Mouse (Mus musculus): ENCODE data around the gene Ulk4.
A peak's percentile ranks its signal among the peaks of the same experiment; 100 is the strongest.
"Not testable (repeated sequence)": the region's sequence is repeated elsewhere in the genome, so short reads cannot be mapped to it uniquely, and the experiment has no call there.

The Ulk4 gene

GRCm38 (mm10) chr9:121250854-121251253 lies 26.1 kb downstream of the Ulk4 start:
- no peak for DNase-seq (ENCODE audit: low spot score)

GRCm38 (mm10) chr9:121249805-121250204 lies 27.2 kb downstream of the Ulk4 start:
- DNase-seq (ENCODE audit: low spot score) = no peak

- DNase-seq (ENCODE audit: low spot score) = peak; percentile 89
Observed at GRCm38 (mm10) chr9:121247956-121248775, 28.8 kb downstream of the Ulk4 start.

GRCm38 (mm10) chr9:121247047-121247446 lies 29.9 kb downstream of the Ulk4 start:
- DNase-seq (ENCODE audit: low spot score) = no peak

GRCm38 (mm10) chr9:121242331-121242730 lies 34.7 kb downstream of the Ulk4 start:
- DNase-seq (ENCODE audit: low spot score) = no peak

- DNase-seq (ENCODE audit: low spot score) = peak; percentile 11
Observed at GRCm38 (mm10) chr9:121241806-121242205, 35.2 kb downstream of the Ulk4 start.

- DNase-seq (ENCODE audit: low spot score) = no peak
Observed at GRCm38 (mm10) chr9:121241366-121241765, 35.6 kb downstream of the Ulk4 start.

GRCm38 (mm10) chr9:121240242-121240641 lies 36.8 kb downstream of the Ulk4 start:
- DNase-seq (ENCODE audit: low spot score) = peak; percentile 86

- no peak for DNase-seq (ENCODE audit: low spot score)
Observed at GRCm38 (mm10) chr9:121239571-121239970, 37.4 kb downstream of the Ulk4 start.

- DNase-seq (ENCODE audit: low spot score) = no peak
Observed at GRCm38 (mm10) chr9:121218636-121219035, 58.4 kb downstream of the Ulk4 start.

GRCm38 (mm10) chr9:121218230-121218629 lies 58.8 kb downstream of the Ulk4 start:
- DNase-seq (ENCODE audit: low spot score) = no peak

GRCm38 (mm10) chr9:121217742-121218141 lies 59.3 kb downstream of the Ulk4 start:
- no peak for DNase-seq (ENCODE audit: low spot score)

- no peak for DNase-seq (ENCODE audit: low spot score)
Observed at GRCm38 (mm10) chr9:121216536-121217320, 60.3 kb downstream of the Ulk4 start.

- peak; percentile 79 for DNase-seq (ENCODE audit: low spot score)
Observed at GRCm38 (mm10) chr9:121215349-121216000, 61.5 kb downstream of the Ulk4 start.

GRCm38 (mm10) chr9:121212322-121212721 lies 64.7 kb downstream of the Ulk4 start:
- DNase-seq (ENCODE audit: low spot score) = no peak

GRCm38 (mm10) chr9:121205046-121205445 lies 72.0 kb downstream of the Ulk4 start:
- DNase-seq (ENCODE audit: low spot score) = no peak

- no peak for DNase-seq (ENCODE audit: low spot score)
Observed at GRCm38 (mm10) chr9:121204149-121204800, 72.7 kb downstream of the Ulk4 start.

GRCm38 (mm10) chr9:121203686-121204085 lies 73.3 kb downstream of the Ulk4 start:
- DNase-seq (ENCODE audit: low spot score) = no peak

GRCm38 (mm10) chr9:121199146-121199685 lies 77.8 kb downstream of the Ulk4 start:
- not testable (repeated sequence) for DNase-seq (ENCODE audit: low spot score)

GRCm38 (mm10) chr9:121196473-121196872 lies 80.5 kb downstream of the Ulk4 start:
- DNase-seq (ENCODE audit: low spot score) = no peak

- DNase-seq (ENCODE audit: low spot score) = no peak
Observed at GRCm38 (mm10) chr9:121195106-121195505, 81.9 kb downstream of the Ulk4 start.
